Mouse (Mus musculus) kidney, adult 2 months (tissue): ENCODE data around the gene Oaz2. TPM values are rescaled to one million over a fixed set of nuclear protein-coding genes. Genes with fewer than 3 reads are reported as not detected.
"Not testable (repeated sequence)": the region's sequence is repeated elsewhere in the genome, so short reads cannot be mapped to it uniquely, and the experiment has no call there.

Source experiments
- DNase-seq: peaks from one replicate; pipeline ENCODE4 v3.0.0; 2021
- H3K27ac ChIP-seq: fragments of 200-500 bp; 2 replicates; pipeline ENCODE4 v1.5.1; 2012; ENCODE audit warnings: low read depth, low read length, control low read depth, inconsistent platforms; ENCODE audit not compliant: insufficient read depth
- H3K27me3 ChIP-seq: fragments of 200-500 bp; replicated peaks from 2 replicates; pipeline ENCODE4 v1.6.1; 2012; ENCODE audit warnings: mild to moderate bottlenecking, moderate library complexity, low read length, inconsistent platforms; ENCODE audit not compliant: control insufficient read depth, insufficient read depth
- H3K36me3 ChIP-seq: fragments of 200-500 bp; 2 replicates; pipeline ENCODE4 v1.6.1; 2012; ENCODE audit warnings: mild to moderate bottlenecking, moderate library complexity, low read length, inconsistent platforms; ENCODE audit not compliant: control insufficient read depth, insufficient read depth
- H3K4me1 ChIP-seq: fragments of 200-500 bp; 2 replicates; pipeline ENCODE4 v1.6.1; 2011; ENCODE audit warnings: low read length; ENCODE audit not compliant: control insufficient read depth, insufficient read depth
- H3K4me3 ChIP-seq: fragments of 200-500 bp; 2 replicates; pipeline ENCODE4 v1.5.1; 2011; ENCODE audit warnings: mild to moderate bottlenecking, low read depth, low read length, control low read depth; ENCODE audit not compliant: insufficient read depth
- CTCF ChIP-seq: fragments of 200-500 bp; conservative IDR thresholded peaks from 2 replicates; pipeline ENCODE4 v1.5.1; 2011; ENCODE audit warnings: low read depth, mild to moderate bottlenecking, control low read depth, low read length, moderate library complexity, mixed read lengths; ENCODE audit not compliant: insufficient read depth, insufficient read length
- POLR2A ChIP-seq: fragments of 200-500 bp; IDR thresholded peaks from one replicate; pipeline ENCODE4 v1.6.1; 2011; ENCODE audit warnings: low read depth, low read length, control low read depth
- WGBS: fragments of 180-500 bp; shearing (Covaris S2); methylation state at CpG from one replicate; pipeline ENCODE4 v1.1.7; 2018; 5-methylcytosine and 5-hydroxymethylcytosine counted together
- polyA plus RNA-seq: library from polyadenylated mRNA; depleted of rRNA; stranded (reverse); fragments of >200 nt; gene quantifications from 2 replicates; pipeline ENCODE4 v1.2.3, GENCODE M21; 2012

The Oaz2 gene
- polyA plus RNA-seq, 1 experiment: 139 TPM

GRCm38 (mm10) chr9:65649997-65650396, 17.8 kb upstream of the Oaz2 start:
- Histone ChIP-seq H3K27ac (no peak overlapping the region), H3K4me1 (0 out of 2 replicates have a peak, but pooled peaks cover 2% of the 10 kb centered on the region), H3K27me3 (no peaks in the 10 kb centered on the region), H3K4me3 (no peak overlapping the region), H3K36me3 (no peaks in the 10 kb centered on the region)
- no peak for DNase-seq
- no peak for TF ChIP-seq CTCF
- no peak for TF ChIP-seq POLR2A
- 24% methylated on average over 1 of the region's 1 CpGs for WGBS

GRCm38 (mm10) chr9:65651957-65652356, 15.8 kb upstream of the Oaz2 start:
- H3K27me3 ChIP-seq, H3K36me3 ChIP-seq, H3K4me1 ChIP-seq, H3K4me3 ChIP-seq, DNase-seq, H3K27ac ChIP-seq: not testable (repeated sequence)
- WGBS: 95% methylated on average over 1 of the region's 1 CpGs

GRCm38 (mm10) chr9:65653741-65654140, 14.1 kb upstream of the Oaz2 start:
- Histone ChIP-seq H3K4me1 (0 out of 2 replicates have a peak, but pooled peaks cover 2% of the 10 kb centered on the region), H3K36me3 (no peaks in the 10 kb centered on the region), H3K27ac (no peak overlapping the region), H3K27me3 (no peaks in the 10 kb centered on the region), H3K4me3 (no peak overlapping the region)
- TF ChIP-seq POLR2A (no peak), CTCF (no peak)
- WGBS: 80% methylated on average over 4 of the region's 4 CpGs
- no peak for DNase-seq

GRCm38 (mm10) chr9:65654700-65655237, 13.0 kb upstream of the Oaz2 start:
- 0 out of 2 replicates have a peak, but pooled peaks cover 2% of the 10 kb centered on the region for H3K4me1 ChIP-seq
- TF ChIP-seq CTCF (no peak), POLR2A (no peak)

GRCm38 (mm10) chr9:65655540-65655939, 12.3 kb upstream of the Oaz2 start:
- H3K36me3 ChIP-seq: no peaks in the 10 kb centered on the region
- no peak for DNase-seq
- TF ChIP-seq POLR2A (no peak), CTCF (no peak)
- WGBS: 75% methylated on average over 8 of the region's 8 CpGs
- H3K4me3 ChIP-seq: no peak overlapping the region
- no peaks in the 10 kb centered on the region for H3K27me3 ChIP-seq
- H3K4me1 ChIP-seq: no peaks in the 10 kb centered on the region
- H3K27ac ChIP-seq: no peak overlapping the region

More at GRCm38 (mm10) chr9:65654700-65655237, 13.0 kb upstream of the Oaz2 start:
- H3K27ac ChIP-seq: no peak overlapping the region
- no peak for DNase-seq
- H3K36me3 ChIP-seq: no peaks in the 10 kb centered on the region
- WGBS: 71% methylated on average over 3 of the region's 3 CpGs
- no peaks in the 10 kb centered on the region for H3K27me3 ChIP-seq
- no peak overlapping the region for H3K4me3 ChIP-seq

GRCm38 (mm10) chr9:65657218-65657617, 10.6 kb upstream of the Oaz2 start:
- peaks cover 3% of the 10 kb centered on the region; the same call in 1 of the 2 replicates for H3K4me1 ChIP-seq
- H3K36me3 ChIP-seq: no peaks in the 10 kb centered on the region
- no peak for DNase-seq
- no peaks in the 10 kb centered on the region for H3K27me3 ChIP-seq
- TF ChIP-seq CTCF: no peak
- TF ChIP-seq POLR2A: no peak
- H3K27ac ChIP-seq: no peak overlapping the region
- WGBS: 76% methylated on average over 3 of the region's 3 CpGs
- no peak overlapping the region for H3K4me3 ChIP-seq

GRCm38 (mm10) chr9:65661029-65661428, 6.8 kb upstream of the Oaz2 start:
- Histone ChIP-seq H3K4me1 (peaks cover 3% of the 10 kb centered on the region; the same call in 1 of the 2 replicates), H3K27ac (no peak overlapping the region), H3K4me3 (no peak overlapping the region), H3K36me3 (no peaks in the 10 kb centered on the region), H3K27me3 (no peaks in the 10 kb centered on the region)
- WGBS: 36% methylated on average over 5 of the region's 5 CpGs
- peak; percentile 71 for DNase-seq
- TF ChIP-seq CTCF (peak; percentile 66), POLR2A (no peak)

GRCm38 (mm10) chr9:65661493-65661892, 6.3 kb upstream of the Oaz2 start:
- no peak for DNase-seq
- Histone ChIP-seq H3K36me3 (no peaks in the 10 kb centered on the region), H3K4me1 (peaks cover 3% of the 10 kb centered on the region; the same call in 1 of the 2 replicates), H3K4me3 (no peak overlapping the region), H3K27ac (no peak overlapping the region), H3K27me3 (no peaks in the 10 kb centered on the region)
- WGBS: 58% methylated on average over 1 of the region's 1 CpGs
- TF ChIP-seq POLR2A (no peak), CTCF (no peak)
